Mouse (Mus musculus): ENCODE measurements around the gene Snapc2.

Gene Snapc2

DNA sequence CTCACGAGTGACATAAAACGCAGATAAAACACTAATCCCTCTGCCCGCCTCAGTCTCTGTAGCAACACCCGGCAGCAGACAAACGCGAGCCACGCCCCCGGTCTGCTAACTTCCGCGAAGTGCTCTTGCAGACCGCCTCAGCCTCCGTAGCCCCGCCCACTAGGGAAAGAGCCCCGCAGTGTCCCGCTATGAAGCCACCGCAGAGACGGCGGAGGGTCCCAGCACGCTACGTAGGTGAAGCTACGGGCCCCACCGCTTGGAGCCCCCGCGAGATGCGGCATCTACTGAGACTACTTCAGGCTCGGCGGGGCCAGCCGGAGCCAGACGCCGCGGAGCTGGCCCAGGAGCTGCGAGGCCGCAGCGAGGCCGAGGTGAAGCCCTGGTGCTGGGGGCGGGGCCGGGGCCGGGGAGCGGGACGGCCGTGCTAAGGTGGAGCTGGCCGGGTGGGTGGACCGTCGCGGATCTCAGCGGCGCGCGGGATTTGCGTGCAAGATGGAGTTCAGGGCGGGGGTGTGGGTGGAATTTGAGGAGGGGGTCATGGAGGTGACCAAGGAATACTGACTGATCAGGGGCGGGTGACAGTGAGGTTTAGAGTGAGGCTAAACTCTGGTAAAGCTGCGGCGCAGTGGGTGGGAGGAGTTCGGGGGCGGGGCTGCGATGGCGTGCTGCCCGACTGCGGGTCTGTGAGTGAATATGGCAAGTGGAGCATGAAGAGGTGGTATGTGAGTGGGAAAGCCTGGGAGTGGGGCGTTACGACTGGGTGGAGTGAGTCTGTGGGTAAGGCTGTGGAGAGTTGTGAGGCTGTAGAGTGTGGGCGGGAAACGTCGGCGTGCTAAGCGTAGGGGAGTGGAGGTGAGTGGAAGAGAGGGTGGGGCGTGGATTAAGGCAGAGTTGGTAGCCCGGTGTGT lies at the start of gene Snapc2:
Snapc2 (plus strand) TSS at position 147 of the 908 bp plus-strand sequence.
- DNase-seq: peak; percentile 99

DNA sequence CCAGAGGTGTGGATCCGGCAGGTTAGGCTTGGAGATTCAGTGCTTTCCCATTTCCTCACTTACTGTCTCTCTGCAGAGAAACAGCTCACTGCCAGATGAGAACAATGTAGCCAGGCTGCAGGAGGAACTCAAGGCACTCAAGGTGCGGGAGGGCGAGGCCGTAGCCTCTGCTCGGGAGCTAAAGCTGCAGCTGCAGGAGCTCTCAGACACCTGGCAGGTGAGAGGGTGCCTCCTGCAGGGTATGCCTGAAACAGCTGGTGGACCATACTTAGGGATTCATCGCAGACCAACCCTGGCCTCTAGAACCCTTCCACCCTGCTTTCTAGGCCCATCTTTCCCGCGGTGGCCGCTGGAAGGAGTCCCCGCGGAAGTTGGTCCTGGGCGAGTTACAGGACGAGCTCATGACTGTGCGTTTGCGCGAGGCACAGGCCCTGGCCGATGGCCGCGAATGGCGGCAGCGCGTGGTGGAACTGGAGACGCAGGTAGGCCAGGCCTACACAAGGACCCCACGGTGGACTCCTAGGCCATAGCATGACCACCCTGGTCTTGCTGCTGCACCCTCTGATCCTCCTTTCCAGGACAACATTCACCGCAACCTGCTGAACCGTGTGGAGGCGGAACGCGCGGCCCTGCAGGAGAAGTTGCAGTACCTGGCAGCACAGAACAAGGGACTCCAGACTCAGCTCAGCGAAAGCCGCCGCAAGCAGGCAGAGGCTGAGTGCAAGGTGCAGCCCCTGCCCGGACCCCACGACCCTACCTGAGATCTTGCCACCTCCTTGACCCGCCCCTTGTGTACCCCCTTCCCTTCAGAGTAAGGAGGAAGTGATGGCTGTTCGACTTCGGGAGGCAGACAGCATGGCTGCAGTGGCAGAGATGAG lies 47.4 kb upstream of the Snapc2 start:
- DNase-seq: no peak

DNA sequence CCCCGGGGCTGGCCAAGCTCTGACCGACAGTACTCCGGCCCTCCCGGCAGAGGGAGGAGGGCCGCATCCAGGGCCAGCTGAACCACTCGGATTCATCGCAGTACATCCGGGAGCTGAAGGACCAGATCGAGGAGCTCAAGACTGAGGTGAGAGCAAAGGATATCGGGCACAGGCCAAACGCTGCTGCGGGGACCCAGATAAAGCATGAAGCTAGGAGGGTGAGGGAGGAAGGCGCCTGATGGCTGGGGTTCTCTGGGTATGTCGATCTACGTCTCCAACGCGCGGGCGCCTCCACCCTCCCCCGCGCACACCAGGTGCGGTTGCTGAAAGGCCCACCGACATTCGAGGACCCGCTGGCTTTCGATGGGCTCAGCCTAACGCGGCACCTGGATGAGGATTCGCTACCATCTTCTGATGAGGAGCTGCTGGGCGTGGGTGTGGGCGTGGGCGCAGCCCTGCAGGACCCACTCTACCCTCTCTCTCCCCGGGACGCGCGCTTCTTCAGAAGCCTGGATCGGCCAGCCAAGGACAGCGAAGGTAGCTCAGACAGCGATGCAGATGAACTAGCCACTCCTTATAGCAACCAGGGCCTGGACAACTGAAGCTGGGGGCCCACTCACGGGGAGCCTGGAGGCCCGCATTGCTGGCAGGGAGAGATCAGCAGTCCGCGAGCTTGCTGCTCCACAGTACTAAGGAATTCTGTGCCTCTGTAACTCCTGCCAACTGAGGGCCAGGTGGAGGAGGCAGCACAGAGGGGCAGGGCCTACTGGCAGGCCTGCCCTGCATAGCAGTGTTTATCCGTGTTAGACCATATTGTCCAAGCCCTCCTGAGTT lies 46.5 kb upstream of the Snapc2 start:
- no peak for DNase-seq

DNA sequence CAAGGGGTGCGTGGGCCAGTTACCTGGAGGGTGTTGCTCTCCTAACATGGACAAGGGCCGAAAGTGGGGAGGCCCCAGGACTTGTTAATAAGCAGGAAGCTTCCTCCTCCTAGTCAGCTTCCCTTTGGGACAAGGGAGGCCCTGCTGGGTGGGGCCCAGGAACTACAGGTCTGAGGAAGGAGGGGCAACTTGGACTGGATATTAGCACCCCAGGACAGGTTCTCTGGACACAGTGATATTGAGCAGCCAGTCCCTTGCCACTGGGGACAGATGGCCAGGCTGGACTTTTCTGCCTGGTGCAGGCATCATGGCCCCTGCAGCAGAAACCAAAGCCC lies 45.9 kb upstream of the Snapc2 start:
- no peak for DNase-seq

DNA sequence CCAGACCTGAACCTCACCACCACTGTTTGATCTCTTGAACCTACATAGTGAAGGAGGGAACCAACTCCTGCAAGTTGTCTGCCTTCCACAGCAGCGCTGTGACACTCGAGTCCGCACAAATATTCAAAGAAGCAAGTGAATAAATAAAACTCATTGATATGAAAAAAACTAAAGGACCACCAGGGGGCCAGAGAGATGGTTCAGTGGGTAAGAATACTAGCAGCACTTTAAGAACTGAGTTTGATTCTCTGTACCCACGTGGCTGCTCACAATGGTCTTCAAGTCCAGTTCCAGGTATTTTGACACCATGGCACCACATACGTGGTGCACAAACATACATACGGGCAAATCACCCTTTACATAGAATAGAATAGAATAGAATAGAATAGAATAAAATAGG lies 41.8 kb upstream of the Snapc2 start:
- DNase-seq: no peak

DNA sequence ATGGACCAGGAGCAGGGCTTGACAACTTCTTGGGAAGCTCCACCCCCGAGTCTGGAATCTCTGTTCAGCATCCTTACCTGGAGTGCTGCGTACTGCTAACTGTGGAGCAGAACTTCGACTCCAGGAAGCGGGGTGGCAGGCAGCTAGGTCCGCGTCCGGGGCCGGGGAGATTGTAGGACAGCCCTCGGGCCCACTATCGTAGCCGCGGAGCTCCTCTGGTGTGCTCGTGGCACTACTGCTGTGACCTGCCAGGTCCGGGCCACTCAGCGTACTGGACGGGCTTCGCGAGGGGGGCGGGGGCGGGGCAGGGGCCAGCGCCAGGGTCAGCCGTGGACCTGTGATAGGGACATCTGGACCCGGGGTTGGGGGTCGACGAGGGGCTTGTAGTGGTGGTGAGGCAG lies 40.1 kb upstream of the Snapc2 start:
- no peak for DNase-seq

DNA sequence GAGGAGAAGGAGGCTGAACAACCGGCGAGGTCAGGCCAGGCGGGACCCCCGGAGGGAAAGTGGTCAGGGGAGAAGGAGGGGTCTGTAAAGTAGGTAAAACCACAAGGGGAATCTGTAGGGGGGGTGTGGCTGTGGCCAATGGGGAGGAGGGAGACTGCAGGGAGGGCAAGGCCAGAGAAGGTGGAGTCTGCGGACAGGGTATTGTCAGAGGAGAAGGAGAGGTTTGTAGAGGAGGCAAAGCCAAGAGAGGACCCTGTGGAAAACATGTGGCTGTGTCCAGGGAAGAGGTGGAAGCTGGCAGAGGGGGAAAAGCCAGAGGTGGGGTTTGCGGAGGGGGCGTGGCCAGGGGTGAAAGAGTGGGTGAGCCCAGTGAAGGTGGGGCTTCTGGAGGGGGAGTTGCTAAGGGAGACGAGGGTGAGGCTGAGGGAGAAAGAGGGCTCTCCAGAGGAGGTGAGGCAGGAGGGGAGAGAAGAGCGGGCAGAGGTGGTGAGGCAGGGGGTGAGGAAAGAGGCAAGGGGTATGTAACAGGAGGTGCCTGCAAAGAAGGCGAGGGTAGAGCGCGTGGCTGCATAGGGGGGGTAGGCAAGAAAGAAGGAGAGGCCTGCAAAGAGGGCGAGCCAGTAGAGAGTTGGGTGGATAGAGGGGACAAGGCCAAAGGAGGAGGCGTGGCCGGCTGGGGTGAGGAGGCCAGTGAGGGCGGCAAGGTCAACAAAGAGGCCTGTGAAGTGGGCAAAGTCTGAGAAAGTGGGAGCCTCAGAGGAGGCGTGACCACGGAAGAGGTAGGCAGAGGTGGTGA lies 39.5 kb upstream of the Snapc2 start:
- peak; percentile 42 for DNase-seq

DNA sequence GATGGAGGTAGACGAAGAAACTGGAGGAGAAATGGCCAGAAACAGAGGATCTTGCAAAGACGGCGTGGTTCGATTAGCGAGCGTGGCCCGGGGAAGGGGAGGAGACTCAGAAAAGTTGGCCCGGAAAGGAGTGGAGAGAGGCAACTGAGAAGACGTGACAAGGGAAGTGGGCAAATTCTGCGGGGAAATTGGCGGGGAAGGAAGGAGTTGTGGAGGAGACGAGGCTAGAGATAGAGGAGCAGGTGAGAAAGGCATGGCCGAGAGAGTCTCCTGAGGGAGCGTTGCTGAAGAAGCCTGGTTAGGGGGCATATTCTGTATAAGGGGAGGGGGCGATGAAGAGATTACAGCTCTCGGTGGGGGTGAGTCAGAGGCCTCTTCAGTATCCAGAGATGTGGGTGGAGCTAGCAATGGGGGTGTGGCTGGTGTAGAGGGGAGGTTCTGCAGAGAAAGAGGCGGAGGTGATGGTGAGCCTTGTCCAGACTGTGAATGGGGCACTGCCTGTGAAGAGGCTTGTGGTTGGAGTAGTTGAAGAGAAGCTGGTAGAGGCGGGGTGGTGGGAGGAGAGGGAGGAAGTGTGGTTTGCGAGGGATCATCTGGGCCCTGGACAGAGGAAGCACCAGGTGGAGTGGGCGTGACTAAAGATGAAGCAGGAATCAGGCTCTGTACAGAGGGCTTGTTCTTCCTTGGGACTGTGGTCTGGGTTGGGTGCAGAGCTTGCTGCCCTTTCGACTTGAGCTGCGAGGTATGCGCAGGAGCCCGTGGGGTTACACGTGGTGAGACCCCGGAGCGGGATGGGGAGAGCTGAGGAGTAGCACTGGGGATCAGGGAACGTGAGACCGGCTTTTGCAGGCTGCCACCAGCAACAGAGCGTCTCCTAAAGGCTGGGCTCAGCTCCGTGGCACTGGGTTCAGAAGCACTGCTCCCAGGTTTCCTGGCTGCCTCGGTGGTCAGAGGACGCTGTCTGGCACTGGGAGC lies 38.6 kb upstream of the Snapc2 start:
- peak; percentile 24 for DNase-seq

DNA sequence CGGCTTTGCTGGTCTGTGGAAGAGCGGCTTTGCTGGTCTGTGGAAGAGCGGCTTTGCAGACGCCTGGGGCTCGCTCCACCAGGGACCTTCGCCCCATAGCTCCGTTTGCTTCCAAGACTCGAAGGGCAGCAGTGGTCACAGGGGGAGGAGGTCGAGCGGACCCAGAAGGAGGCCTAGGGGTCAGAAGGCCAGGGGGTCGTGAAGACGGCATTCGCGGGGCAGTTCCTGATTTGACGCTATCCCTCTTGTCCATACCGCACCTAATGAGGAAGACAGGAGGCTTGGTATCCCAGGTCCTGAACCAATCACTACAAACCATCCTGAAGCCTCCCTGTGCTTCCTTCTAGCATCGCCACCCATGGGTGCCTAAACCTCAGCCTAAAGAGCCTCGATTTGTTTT lies 36.6 kb upstream of the Snapc2 start:
- DNase-seq: no peak

DNA sequence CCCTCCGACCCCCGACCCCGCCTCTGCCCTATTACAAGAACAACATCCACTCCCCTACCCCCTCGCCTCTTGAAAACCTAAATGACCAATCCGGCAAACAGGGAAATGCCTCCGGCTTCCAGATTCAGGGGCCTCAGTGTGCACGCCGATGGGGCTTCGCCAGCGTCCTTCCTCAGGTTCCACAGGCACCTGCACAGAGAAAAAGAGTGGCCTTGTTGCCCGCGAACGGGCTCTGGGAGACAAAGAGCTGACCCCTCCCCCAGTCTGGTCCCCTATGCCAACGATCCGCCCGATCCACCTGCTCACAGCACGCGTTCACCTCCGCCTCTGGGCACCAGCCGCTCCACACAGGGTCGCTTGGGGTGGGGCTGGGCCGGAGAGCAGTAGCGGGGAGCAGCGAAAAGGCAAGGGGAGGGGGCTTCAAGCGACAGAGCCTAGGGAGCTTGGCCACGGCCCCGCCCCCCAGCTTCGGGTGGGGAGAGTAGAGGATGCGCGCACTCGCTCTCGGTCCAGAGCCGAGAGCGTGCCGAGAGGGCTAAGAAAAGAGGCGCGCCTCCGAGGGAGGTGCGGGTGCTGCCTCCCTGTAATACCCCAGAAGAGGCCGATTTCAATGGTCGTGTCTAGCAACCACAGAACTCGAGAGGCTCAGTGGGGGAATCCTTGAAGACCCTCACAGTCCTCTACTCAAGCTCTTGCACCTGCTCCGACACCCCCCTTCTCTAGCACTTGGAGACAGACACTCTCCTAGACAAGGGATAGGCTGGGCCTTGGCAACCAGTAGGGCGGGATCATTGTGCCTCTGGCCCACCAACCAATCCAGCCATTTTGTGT lies 35.9 kb upstream of the Snapc2 start, which contains the start of gene Prr36:
Prr36 (minus strand) TSS at position 669 of the 831 bp plus-strand sequence.
- DNase-seq: no peak

DNA sequence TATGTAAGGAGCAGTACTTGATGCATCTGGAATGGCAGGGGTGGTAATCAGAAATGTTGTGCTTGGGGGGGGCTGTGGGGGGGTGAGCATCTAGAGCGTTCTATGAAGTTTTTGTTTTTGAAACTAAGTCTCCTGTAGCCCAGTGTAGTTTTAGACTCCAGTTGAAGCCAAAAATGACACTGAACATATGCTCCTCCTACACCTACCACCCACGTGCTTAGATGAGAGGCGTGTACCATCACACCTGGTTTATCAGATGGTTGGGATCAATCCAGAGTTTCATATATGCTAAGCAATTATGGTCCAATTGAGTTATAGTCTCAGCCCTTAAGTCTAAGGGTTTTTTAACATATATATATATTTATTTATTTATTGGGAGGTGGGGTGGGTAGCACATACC lies 33.3 kb upstream of the Snapc2 start:
- DNase-seq: no peak

DNA sequence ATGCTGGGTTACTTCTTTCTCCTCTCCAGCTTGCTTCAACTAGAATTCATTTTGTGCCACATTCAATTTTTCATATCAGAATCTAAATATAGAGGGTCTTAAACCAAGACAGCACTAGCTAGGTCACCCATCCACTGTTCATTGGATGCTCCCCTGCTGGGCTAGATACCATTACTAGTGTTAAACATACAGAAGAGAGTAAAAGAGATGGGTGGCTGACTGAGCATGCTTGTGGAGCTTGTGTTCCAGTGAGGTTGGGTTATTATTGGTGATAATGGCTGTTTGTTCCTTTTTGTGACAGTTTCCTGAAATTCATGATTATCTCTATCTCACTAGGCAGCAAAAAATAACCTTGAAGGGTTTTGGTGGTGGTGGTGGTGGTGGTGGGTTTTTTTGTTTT lies 30.8 kb upstream of the Snapc2 start:
- no peak for DNase-seq

DNA sequence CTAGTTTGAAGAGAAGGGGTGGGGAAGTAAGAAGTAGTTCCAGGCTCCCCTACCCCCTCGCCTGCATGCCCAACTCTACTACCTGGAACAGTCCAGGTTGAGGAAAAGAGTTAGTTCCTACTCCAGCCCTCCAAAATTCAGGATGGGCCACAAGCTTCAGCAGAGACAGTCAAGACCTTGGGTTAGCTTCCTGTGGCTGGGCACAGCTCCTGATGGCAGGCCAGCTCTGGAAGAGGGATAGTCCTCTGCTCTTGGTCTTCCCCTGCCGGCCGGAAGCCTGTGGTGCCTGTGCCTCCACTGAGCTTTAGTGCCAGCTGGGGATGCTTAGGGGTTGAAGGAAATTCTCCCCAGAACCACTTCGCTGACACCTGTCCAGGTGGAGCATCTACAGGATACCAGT lies 26.6 kb upstream of the Snapc2 start:
- no peak for DNase-seq

DNA sequence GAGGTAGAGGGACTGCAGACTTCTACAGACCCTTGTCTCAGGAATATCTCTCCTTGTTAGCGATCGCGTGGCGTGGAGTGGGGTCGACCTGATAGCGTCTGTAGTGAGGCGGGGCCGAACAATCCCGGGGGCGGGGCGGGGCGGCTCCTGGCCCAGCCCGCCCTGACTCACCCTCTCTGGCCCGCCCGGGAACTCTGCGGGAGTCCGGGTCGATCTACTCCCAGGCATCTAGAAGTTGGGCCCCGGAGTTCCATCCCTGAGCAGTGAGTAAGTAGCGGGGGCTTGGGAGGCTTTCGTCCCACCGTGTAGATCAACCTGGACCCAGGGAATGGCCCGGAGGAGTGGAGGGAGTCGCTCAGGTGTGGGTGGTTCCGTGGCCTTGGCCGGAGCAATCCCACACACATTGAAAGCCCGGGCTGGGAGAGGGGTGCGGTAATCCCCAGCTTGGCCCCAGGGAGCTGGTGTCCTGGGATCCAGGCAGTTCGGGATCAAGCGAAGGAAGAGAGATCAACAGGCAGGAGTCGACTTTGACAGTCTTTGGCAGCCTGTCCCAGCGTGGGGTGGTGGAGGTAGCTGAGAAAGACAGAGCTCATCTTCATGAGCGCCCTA lies 26.0 kb upstream of the Snapc2 start, which contains the start of gene Lrrc8e:
Lrrc8e (plus strand) TSS at position 89 of the 609 bp plus-strand sequence.
- no peak for DNase-seq

DNA sequence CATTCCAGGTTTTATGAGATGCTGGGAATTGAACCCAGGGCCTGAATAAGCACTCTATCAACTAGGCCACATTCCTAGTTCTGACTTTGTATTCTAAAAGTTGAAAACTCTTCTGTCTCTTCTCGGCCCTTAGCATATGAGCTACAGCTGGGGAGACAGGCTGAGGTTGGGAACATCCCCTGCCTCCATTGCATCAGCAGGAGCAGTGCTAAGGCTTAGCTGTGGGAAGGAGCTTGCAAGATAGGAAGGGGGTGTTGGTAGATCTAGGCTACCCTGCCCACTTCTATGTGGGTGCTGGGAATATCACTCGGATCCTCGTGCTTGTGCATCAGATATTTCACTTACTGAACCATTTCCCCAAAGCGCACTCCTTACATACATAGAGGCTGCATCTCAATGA lies 25.0 kb upstream of the Snapc2 start:
- DNase-seq: no peak

DNA sequence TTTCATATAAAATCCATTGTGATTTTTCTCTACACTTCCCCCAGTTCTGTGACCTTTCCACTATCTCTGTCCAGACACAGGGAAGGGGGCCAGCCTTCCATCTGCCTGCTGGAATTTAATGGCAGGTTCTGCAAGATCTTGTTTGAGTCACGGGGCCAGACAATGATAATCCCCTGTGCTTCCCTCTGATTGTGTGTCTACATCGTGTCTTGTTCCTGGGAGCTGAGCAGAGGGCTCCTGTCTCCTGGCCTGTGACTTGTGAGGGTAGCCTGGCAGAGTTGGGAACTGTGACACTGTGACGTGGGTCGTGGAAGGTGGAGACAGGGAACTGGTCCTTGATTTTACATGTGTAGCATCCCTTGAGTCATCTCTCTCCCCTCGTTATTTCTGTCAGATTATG lies 23.1 kb upstream of the Snapc2 start:
- no peak for DNase-seq

DNA sequence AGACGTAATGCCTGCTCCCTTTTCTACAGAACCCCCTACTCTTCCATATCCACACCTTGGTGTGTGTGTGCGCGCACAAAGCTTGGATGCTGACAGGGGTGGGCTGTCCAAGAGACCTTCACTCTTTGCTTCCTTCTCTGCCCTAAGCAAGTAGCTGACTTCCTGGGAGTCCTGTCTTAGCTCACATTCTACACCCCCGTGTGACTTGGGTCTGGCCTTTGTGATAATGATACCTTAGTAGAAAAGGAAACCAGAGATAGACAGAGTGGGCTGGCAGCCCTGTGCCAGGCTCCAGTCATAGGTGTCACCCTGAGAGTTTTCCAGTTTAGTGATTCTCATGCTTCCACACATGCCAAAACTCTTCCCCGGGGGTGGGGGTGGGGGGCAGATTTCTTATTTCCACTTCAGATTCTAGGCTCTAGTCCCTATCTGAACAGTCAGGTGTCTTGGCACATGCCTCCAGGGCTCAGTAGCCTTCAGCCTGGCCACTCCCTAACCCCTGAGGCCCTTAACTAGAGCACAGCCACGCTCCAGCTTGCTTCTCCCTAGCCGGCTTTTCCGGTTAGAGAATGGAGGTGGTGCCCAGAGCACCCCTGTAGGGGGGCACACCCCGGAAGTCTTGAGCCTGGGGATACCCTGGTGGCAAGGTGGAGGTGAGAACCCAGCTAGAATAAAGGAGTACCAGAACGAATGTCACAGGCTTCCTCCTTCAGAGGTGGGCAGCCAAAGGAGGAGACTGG lies 22.1 kb upstream of the Snapc2 start:
- no peak for DNase-seq

DNA sequence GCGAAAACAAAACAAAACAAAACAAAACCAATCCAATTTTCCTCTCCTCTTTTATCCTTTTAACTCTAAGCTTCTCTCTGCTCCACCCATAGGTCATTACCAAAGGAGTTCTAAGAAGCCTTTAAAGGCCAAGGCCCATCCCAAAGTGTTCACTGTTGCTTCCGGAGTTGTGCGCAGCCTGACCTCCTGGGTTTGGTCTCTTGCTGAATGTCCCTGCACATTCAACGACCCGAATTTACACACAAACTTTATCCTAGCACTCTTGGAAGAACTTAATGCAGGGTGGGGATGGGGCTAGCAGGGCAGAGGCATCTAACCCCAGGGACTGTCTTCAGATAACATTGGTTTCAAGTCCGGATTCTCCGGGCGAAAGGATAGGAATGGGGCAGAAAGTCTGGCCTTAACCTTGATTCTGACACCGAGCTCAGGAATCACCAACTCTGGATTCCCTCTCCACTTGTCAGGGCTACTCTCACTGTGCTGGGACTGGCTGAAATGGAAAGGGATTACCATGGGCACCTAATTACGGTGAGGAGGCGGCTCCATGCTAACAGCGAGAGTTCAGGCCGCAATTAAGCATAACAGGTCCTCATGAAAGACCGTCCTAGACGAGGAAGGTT lies 15.0 kb upstream of the Snapc2 start:
- no peak for DNase-seq

All from kidney, adult 18-20 months (tissue).